Mouse (Mus musculus): ENCODE results near the gene Atg101.
"Not testable (repeated sequence)": the region's sequence is repeated elsewhere in the genome, so short reads cannot be mapped to it uniquely, and the experiment has no call there.

Atg101 gene

DNA sequence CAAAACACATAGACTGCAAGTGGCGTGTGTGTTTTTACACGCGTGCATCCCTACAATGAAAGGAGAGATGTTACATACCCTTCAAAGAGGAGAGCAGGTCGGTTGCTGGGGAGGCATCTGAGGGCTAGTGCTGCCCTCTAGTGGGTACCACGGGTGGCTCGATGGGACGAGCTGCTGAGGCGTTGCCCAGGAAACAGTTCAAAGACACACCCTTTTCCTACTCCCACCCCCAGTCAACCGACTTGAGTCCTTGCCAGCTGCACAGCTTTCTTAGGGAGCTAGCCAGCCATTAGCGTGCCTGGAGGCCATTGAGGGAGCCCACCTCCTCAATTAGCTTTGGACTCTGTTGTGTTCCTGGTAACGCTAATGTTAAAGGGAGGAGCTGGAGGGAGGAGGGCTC lies 31.8 kb downstream of the Atg101 start:
- peak; percentile 86 for DNase-seq (ENCODE audit: low spot score)

GRCm38 (mm10) chr15:101316279-101316912 lies 32.3 kb downstream of the Atg101 start:
- DNase-seq (ENCODE audit: low spot score) = no peak

DNA sequence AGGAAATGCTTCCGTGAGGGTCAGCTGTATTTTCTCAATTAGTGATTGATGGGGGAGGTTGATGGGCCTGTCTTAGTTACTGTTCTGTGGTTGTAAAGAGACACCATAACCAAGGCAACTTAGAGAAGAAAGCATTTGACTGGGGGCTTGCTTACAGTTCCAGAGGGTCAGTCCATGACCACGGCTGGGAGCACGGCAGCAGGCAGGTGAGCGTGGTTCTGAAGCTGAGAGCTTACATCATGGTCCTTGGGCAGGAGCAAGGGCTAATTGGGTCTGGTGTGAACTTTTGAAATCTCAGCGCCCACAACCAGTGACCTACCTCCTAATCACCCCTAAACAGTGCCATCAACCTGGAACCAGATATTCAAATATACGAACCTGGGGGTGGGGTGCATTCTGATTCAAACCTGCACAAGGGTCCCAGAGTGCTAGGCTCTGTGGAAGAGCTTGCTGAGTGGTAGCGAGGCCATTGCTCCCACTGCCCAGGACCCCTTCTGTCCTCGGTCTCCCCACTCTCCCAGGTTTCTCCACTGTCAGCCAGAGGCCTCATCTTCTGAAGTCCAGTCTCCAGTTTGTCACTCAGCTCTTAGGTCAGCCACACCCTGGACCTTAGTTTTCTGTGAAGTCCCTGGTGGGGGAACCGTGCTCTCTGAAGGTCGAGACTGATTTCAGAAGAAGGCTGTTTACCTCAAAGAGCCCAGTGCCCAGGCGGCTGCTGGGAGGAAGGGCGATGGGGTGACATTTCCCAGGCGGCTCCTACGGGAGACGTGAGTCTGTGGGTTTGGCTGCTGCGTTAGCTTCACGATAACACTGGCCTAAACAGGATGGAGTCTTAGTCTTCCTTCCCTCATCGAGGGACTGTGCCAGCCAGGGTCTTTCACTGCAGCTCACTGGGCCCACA lies 33.1 kb downstream of the Atg101 start:
- no peak for DNase-seq (ENCODE audit: low spot score)

GRCm38 (mm10) chr15:101317814-101318500 lies 33.9 kb downstream of the Atg101 start:
- no peak for DNase-seq (ENCODE audit: low spot score)

DNA sequence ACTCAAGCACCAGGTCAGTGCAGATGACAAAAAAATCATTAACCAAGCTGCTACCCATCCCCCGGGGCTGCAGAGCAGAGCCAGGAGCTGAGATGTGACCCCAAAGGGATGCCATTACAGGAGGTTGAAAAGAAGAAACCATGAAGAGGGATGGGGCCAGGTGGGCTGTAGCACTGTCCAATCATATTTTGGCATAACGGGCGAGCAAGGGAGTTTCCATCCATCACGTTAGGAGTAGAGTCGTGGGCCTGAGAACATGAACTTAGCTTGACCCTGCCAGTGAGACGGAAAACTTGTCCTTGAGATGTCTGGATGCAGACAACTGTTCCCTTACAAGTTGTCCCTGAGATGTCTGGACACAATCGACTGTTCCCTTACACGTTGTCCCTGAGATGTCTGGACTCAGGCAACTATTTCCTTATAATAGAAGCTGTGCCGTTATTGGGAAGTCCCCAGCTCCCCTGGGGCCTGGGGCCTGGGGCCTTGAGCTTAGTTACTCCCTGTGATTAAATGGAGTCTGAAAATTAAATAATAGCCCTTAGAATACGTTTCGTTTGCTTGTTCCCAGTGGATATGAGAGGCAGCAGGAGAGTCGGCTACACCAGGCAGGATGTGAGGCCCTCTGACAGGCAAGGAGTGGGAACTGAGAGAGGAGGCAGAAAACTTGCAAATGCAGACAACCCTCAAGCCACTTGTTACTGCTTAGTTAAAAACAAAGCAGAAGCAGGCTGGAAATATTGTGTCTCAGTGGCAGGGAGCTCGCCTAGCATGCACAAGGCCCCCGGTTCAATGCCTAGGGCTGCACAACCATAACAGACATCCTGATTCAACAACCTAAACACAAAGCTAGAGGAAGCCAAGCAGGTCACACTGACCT lies 35.1 kb downstream of the Atg101 start:
- DNase-seq (ENCODE audit: low spot score) = peak; percentile 54

GRCm38 (mm10) chr15:101320010-101320617 lies 36.0 kb downstream of the Atg101 start:
- DNase-seq (ENCODE audit: low spot score) = no peak

DNA sequence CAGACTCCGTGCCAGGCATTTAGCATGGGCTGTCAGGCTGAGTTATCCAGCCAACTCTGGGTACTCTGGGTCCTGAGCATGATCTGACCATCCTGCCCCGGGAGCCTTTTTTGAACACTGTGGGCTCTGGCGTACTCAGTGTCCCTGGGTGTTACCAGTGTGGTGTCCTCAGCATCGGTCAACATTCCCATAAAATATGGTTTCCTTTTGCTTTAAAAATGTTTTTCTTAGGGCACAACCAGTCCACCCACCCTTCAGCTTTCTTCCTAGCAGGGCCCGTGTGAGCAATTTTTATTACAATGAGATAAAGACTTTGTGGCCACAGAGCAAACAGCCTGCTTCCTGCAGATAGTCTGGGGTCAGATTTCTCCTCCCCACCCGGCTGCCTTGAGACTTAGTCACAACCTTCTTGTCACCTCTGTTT lies 36.6 kb downstream of the Atg101 start:
- peak; percentile 39 for DNase-seq (ENCODE audit: low spot score)

- no peak for DNase-seq (ENCODE audit: low spot score)
Observed at GRCm38 (mm10) chr15:101321126-101321525, 37.1 kb downstream of the Atg101 start.

DNA sequence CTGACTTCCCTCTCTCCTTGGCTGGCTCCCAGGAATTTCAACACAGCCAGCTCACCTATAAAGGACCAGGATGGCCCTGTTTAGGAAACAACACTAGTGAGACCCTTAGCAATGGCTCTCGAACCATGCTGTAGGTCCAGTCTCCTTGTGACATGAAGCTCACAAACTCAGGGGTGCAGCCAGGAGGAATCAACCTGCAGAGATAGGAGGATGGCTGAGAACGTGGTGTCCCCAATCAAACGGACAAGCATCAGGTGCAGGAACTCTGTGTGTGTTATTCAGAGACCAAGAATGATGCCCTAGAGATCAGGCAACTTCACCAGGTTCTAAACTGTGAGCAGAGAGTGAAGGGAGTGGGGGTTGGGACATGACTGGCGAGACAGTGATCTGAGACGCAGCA lies 38.0 kb downstream of the Atg101 start:
- DNase-seq (ENCODE audit: low spot score) = no peak

DNA sequence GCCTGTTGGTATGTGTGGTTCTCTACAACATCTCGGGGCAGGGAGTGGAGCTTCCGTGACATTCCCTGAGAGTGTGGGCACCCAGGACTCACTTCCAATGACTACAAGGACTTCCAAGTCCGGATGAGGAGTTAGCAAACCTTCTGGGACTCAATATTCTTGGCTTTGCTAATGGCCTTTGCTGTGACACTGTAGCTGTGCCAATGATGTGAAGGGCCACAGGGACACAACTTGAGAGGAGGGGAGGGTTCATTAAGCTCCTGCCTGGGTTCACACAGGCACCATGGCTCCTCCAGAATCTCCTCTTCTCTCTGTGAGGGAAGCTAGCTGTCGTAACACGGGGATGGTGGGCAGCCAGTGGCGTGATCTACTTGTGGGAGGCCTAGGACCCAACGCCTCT lies 38.6 kb downstream of the Atg101 start:
- DNase-seq (ENCODE audit: low spot score) = no peak

- no peak for DNase-seq (ENCODE audit: low spot score)
Observed at GRCm38 (mm10) chr15:101323511-101323910, 39.4 kb downstream of the Atg101 start.

DNA sequence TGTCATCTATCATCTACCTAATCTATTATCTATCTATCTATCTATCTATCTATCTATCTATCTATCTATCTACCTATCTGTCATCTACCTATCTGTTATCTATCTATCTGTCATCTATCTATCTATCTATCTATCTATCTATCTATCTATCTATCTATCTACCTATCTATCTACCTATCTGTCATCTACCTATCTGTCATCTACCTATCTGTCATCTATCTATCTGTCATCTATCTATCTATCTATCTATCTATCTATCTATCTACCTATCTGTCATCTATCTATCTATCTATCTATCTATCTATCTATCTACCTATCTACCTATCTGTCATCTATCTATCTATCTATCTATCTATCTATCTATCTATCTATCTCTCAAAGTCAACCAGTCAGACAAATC lies 40.3 kb downstream of the Atg101 start:
- DNase-seq (ENCODE audit: low spot score) = not testable (repeated sequence)

- no peak for DNase-seq (ENCODE audit: low spot score)
Observed at GRCm38 (mm10) chr15:101325991-101326534, 42.0 kb downstream of the Atg101 start.

GRCm38 (mm10) chr15:101327282-101327681 lies 43.2 kb downstream of the Atg101 start:
- DNase-seq (ENCODE audit: low spot score) = peak; percentile 60

DNA sequence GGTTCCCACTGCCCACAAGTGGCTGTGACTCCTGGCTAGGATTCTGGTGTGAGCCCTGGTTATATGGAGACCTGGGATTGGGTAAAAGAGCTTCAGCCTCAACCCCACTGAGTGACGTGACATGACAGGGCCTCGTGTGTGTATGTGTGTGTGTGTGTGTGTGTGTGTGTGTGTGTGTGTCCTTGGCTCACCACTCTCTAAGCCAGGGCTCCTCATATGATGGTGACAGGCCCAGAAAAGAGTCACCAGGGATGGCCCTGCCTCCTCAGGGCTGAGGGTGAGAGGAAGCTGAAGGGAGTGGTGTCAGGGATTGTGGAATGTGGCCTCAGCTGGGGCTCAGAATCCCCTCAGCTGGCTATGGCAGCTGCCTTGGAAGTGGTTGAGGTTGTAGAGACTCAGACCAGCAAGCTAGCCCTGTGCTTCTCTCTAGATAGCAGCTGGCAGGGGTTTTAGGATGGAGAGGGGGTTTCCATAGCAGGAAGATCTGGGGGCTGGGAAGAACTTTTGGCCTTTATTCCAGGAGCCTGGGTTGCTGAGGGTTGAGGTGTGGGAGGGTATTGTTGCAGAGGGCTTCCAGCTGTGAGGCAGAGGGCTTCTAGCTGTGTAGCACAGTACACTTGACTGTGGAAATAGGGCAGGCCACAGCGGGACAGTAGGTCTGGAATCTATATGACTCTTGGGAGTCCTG lies 44.9 kb downstream of the Atg101 start:
- no peak for DNase-seq (ENCODE audit: low spot score)

DNA sequence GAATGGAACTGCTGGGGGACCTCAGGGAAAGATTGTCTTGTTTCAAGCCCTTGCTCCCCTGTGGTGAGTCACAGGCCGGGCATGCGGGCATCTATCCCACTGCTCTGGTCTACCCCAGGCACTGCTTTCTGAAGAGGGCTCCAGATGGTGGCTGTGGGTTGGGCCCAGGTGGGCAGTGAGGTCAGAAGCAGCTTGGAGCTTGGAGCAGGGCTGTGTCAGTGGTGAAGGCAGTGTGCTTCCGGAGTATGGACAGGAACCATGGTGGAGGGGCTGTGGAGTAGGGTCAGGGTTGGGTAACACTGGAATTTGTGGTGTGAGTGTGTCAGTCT lies 45.5 kb downstream of the Atg101 start:
- DNase-seq (ENCODE audit: low spot score) = no peak

- no peak for DNase-seq (ENCODE audit: low spot score)
Observed at GRCm38 (mm10) chr15:101331090-101331489, 47.0 kb downstream of the Atg101 start.

DNA sequence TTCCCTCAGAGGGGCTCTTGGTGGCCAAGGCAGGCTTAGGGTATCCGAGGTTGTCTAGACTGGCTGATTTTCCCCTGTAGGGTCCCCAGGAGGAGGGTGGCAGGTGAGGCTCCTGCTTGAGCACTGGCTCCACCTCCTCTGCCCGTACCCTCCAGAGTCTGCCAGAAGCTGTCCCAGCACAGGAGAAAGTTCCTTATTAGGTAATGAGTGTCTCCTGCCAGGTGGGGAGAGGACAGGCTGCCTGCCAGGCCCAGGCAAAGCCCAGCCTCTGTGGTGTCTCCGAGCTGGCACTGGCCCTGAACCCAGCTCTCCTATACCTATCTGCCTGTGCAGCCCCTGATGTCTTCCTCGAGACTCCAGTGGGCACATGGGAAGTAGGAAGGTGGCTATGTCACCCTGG lies 48.3 kb downstream of the Atg101 start:
- no peak for DNase-seq (ENCODE audit: low spot score)

- DNase-seq (ENCODE audit: low spot score) = no peak
Observed at GRCm38 (mm10) chr15:101333165-101333564, 49.1 kb downstream of the Atg101 start.

GRCm38 (mm10) chr15:101333648-101334047 lies 49.6 kb downstream of the Atg101 start:
- no peak for DNase-seq (ENCODE audit: low spot score)

All from ovary, adult 18-20 months (tissue).